Mouse (Mus musculus): ENCODE results near the gene Plpp4. TPM values are rescaled to one million over a fixed set of nuclear protein-coding genes. Genes with fewer than 3 reads are reported as not detected.

Gene Plpp4
- polyA plus RNA-seq, 1 experiment, result not detected

GRCm38 (mm10) chr7:129255406-129255805 is 1.4 kb upstream of the Plpp4 start:
- no peaks in the 10 kb centered on the region for H3K36me3 ChIP-seq (replicated peaks; ENCODE audit: low read length)
- no peak for TF ChIP-seq GATA1 (IDR thresholded peaks at IDR 0.05; ENCODE audit: borderline replicate concordance, low read length)
- TF ChIP-seq FLI1 (IDR thresholded peaks at IDR 0.05; ENCODE audit: low read length), result no peak

DNA sequence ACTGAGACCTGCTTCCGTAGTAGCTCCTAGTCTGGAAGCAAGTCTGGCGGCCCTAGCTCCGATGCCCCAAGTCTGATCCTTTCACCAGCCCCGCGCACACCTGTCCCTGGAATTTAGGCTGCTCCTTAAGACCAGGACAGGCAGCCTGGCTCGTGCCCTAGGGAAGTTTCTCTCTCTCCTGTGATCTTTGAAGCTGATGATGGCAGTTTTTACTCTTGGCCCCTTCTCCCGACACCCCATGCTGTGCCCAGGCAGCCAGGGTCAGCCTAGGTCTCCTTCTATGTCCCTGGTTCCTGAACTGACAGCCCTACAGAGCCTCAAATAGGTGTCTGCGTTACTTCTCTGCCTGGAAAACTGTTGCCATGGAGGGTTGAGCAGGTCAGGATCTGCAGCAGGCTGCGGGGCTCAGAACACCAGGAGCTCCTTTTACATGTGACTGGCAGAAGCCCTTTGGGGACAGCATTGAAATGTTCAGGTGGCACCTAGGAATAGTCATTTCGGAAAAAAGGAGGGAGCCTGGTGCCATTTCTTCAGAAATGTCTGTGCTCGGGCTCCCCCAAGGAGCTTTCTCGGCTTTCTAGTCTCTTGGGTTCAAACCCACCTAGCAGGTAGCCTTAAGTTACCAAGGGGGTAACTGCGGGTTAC is 665 bp downstream of the Plpp4 start:
- Histone ChIP-seq H3K4me3 (replicated peaks) (no peak overlapping the region), H3K36me3 (replicated peaks; ENCODE audit: low read length) (no peaks in the 10 kb centered on the region), H3K27me3 (replicated peaks) (peaks cover 28% of the 10 kb centered on the region), H3K4me1 (no peaks in the 10 kb centered on the region), H3K9me3 (no peaks in the 10 kb centered on the region)
- TF ChIP-seq GATA1 (IDR thresholded peaks at IDR 0.05; ENCODE audit: borderline replicate concordance, low read length), result no peak
- TF ChIP-seq FLI1 (IDR thresholded peaks at IDR 0.05; ENCODE audit: low read length), result no peak

More at GRCm38 (mm10) chr7:129255406-129255805, 1.4 kb upstream of the Plpp4 start:
- no peaks in the 10 kb centered on the region for H3K9me3 ChIP-seq
- no peak overlapping the region for H3K4me3 ChIP-seq (replicated peaks)
- no peaks in the 10 kb centered on the region for H3K4me1 ChIP-seq
- H3K27me3 ChIP-seq (replicated peaks), result peaks cover 28% of the 10 kb centered on the region

GRCm38 (mm10) chr7:129258331-129258730 is 1.5 kb downstream of the Plpp4 start:
- Histone ChIP-seq H3K27me3 (replicated peaks) (peaks cover 28% of the 10 kb centered on the region), H3K9me3 (no peaks in the 10 kb centered on the region), H3K4me3 (replicated peaks) (no peak overlapping the region), H3K4me1 (no peaks in the 10 kb centered on the region), H3K36me3 (replicated peaks; ENCODE audit: low read length) (no peaks in the 10 kb centered on the region)
- TF ChIP-seq GATA1 (IDR thresholded peaks at IDR 0.05; ENCODE audit: borderline replicate concordance, low read length) (no peak), FLI1 (IDR thresholded peaks at IDR 0.05; ENCODE audit: low read length) (no peak)

- Histone ChIP-seq H3K4me3 (replicated peaks) (no peak overlapping the region), H3K36me3 (replicated peaks; ENCODE audit: low read length) (no peaks in the 10 kb centered on the region), H3K4me1 (no peaks in the 10 kb centered on the region), H3K27me3 (replicated peaks) (peaks cover 26% of the 10 kb centered on the region), H3K9me3 (0 out of 2 replicates have a peak, but pooled peaks cover under 1% of the 10 kb centered on the region)
- TF ChIP-seq GATA1 (IDR thresholded peaks at IDR 0.05; ENCODE audit: borderline replicate concordance, low read length) (no peak), FLI1 (IDR thresholded peaks at IDR 0.05; ENCODE audit: low read length) (no peak)
Measured at GRCm38 (mm10) chr7:129259195-129259594, 2.4 kb downstream of the Plpp4 start.

DNA sequence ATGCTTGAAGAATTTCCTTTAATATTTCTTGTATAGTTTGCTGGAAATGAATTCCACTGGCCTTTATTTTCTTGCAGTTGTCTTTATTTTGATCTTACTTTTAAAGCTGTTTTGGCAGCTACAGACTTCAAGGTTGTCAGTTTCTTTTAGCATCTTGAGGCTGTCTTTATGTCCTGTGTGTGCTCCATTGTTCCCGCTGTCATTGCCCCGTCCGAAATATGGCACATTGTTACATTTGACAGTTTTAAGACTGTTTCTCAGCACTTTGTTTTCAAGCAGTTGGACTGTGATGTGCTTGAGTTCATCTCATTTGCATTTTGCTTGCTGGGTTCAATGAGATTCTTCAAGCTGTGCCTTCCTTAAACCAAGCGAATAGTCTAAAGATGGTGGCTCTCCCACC is 17.0 kb downstream of the Plpp4 start:
- TF ChIP-seq FLI1 (IDR thresholded peaks at IDR 0.05; ENCODE audit: low read length), result no peak
- no peak for TF ChIP-seq GATA1 (IDR thresholded peaks at IDR 0.05; ENCODE audit: borderline replicate concordance, low read length)
- Histone ChIP-seq H3K27me3 (replicated peaks) (no peaks in the 10 kb centered on the region), H3K4me1 (no peaks in the 10 kb centered on the region), H3K4me3 (replicated peaks) (no peak overlapping the region), H3K36me3 (replicated peaks; ENCODE audit: low read length) (no peaks in the 10 kb centered on the region), H3K9me3 (peaks cover 11% of the 10 kb centered on the region)

DNA sequence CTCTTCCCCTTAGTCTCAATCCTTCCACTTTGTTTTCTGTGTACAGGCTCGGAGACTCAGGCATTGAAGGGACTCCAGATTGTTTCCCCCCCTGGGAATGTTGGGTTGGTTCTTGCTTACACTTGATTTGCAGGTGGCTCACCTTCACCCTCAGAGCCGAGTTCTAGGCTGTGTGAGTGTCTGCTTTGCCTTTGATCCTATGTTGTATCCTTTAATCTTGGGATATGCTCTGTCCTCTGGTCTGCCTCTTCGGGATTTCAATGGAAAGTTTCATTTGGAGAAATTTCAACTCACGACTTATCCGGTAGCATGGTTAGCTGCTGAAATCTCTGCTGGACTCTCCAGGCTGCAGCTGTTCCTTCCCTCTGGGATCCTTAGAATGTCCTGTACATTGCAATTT is 17.9 kb downstream of the Plpp4 start:
- peaks cover 16% of the 10 kb centered on the region for H3K9me3 ChIP-seq
- no peaks in the 10 kb centered on the region for H3K4me1 ChIP-seq
- H3K27me3 ChIP-seq (replicated peaks), result no peaks in the 10 kb centered on the region
- no peaks in the 10 kb centered on the region for H3K36me3 ChIP-seq (replicated peaks; ENCODE audit: low read length)
- no peak overlapping the region for H3K4me3 ChIP-seq (replicated peaks)
- TF ChIP-seq FLI1 (IDR thresholded peaks at IDR 0.05; ENCODE audit: low read length) (no peak), GATA1 (IDR thresholded peaks at IDR 0.05; ENCODE audit: borderline replicate concordance, low read length) (no peak)

DNA sequence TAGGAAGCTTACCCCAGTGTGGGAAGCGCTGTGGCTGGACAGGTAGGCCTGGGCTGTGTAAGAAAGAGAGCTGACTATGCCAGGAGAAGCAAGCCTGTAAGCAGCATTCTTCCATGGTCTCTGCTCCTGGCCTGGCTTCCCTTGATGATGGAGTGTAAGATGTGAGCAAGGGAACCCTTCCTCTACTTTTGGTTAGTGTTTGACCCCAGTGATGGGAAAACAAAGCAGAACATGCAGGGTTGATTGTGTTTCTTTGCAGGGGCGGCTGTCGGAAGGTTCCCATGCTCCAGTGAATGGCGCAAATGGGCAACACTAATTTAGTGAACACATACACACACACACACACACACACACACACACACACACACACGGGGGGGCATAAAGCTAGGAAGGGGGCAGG is 20.9 kb downstream of the Plpp4 start:
- H3K27me3 ChIP-seq (replicated peaks), result no peaks in the 10 kb centered on the region
- H3K4me3 ChIP-seq (replicated peaks), result no peak overlapping the region
- H3K4me1 ChIP-seq, result no peaks in the 10 kb centered on the region
- TF ChIP-seq FLI1 (IDR thresholded peaks at IDR 0.05; ENCODE audit: low read length) (no peak), GATA1 (IDR thresholded peaks at IDR 0.05; ENCODE audit: borderline replicate concordance, low read length) (no peak)
- H3K36me3 ChIP-seq (replicated peaks; ENCODE audit: low read length), result no peaks in the 10 kb centered on the region
- H3K9me3 ChIP-seq, result peaks cover 21% of the 10 kb centered on the region

DNA sequence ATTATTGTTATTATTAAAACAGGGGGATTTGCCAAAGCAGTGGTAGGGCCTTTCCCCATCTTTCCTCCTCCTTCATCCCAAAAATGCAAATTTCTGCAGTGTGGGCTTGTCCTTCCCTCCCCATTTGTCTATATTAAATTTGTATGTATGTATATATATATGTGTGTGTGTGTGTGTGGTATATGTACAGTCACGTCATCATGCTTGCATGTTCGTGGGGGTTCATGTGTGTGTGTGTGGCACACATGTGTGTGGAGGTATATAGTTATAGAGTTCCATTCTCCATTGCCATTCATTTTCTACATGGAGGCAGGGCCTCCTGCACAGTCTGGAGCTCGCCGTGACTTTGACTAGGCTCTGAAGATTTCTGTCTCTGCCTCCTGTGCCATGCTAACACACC is 22.0 kb downstream of the Plpp4 start:
- no peak overlapping the region for H3K4me3 ChIP-seq (replicated peaks)
- H3K4me1 ChIP-seq, result no peaks in the 10 kb centered on the region
- H3K36me3 ChIP-seq (replicated peaks; ENCODE audit: low read length), result no peaks in the 10 kb centered on the region
- H3K27me3 ChIP-seq (replicated peaks), result no peaks in the 10 kb centered on the region
- TF ChIP-seq FLI1 (IDR thresholded peaks at IDR 0.05; ENCODE audit: low read length), result no peak
- TF ChIP-seq GATA1 (IDR thresholded peaks at IDR 0.05; ENCODE audit: borderline replicate concordance, low read length), result no peak
- H3K9me3 ChIP-seq, result peaks cover 21% of the 10 kb centered on the region

DNA sequence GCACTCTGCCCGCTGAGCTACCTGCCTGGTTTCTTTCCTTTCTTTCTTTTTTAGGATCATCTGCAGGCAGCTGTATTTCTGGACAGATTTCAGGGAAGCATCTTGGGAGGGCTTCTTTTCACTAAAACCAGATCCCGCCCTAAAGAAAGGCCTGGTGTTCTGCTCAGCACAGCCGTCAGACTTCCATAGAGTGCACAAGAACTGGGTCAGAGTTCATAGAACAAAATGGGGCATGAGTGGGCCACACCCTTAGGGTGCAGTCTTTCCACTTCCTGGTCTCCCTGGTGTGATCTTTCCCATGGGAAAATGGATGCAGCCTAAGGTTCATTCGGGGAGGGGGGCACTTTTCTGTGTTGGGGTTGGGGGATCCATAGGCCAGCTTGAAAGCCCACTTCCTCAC is 22.4 kb downstream of the Plpp4 start:
- TF ChIP-seq FLI1 (IDR thresholded peaks at IDR 0.05; ENCODE audit: low read length) (no peak), GATA1 (IDR thresholded peaks at IDR 0.05; ENCODE audit: borderline replicate concordance, low read length) (no peak)
- Histone ChIP-seq H3K4me3 (replicated peaks) (no peak overlapping the region), H3K9me3 (peaks cover 21% of the 10 kb centered on the region), H3K36me3 (replicated peaks; ENCODE audit: low read length) (no peaks in the 10 kb centered on the region), H3K27me3 (replicated peaks) (no peaks in the 10 kb centered on the region), H3K4me1 (no peaks in the 10 kb centered on the region)

DNA sequence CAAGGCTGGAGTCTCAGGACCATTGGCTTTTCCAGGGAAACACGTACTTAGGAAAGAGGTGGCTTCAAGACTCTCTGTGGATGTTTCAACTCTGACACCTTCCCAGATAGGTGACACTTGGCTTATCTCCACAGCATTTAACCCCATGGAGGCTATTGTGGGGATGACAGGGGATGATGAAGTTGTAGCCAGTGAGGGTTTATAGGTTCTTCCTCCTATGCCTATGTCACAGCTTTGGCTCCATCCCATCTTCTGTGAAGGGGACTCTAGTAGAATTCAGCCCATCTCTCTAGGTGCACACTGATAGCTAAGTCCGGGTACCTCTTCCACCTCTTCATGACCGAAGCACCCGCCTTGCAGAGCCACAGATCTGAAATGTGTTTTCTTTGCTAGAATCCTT is 25.1 kb downstream of the Plpp4 start:
- no peaks in the 10 kb centered on the region for H3K4me1 ChIP-seq
- H3K27me3 ChIP-seq (replicated peaks), result no peaks in the 10 kb centered on the region
- TF ChIP-seq FLI1 (IDR thresholded peaks at IDR 0.05; ENCODE audit: low read length), result no peak
- TF ChIP-seq GATA1 (IDR thresholded peaks at IDR 0.05; ENCODE audit: borderline replicate concordance, low read length), result no peak
- no peak overlapping the region for H3K4me3 ChIP-seq (replicated peaks)
- H3K36me3 ChIP-seq (replicated peaks; ENCODE audit: low read length), result no peaks in the 10 kb centered on the region
- H3K9me3 ChIP-seq, result peaks cover 16% of the 10 kb centered on the region
